Mouse (Mus musculus): ENCODE results near the gene Cpne4.
A peak's percentile ranks its signal among the peaks of the same experiment; 100 is the strongest.

Gene Cpne4

GRCm38 (mm10) chr9:105048351-105048750, 501.3 kb downstream of the Cpne4 start:
- DNase-seq (ENCODE audit: low spot score in 2 of 2) = no peak

- no peak for DNase-seq (ENCODE audit: low spot score in 2 of 2)
Observed at GRCm38 (mm10) chr9:105049636-105050035, 502.6 kb downstream of the Cpne4 start.

GRCm38 (mm10) chr9:105050257-105050656, 503.2 kb downstream of the Cpne4 start:
- DNase-seq (ENCODE audit: low spot score in 2 of 2) = no peak

GRCm38 (mm10) chr9:105053147-105053557, 506.1 kb downstream of the Cpne4 start, which contains the start of gene Mrpl3:
TSS of gene Mrpl3 (plus strand) at chr9:105053239.
- peak; percentile 78 to 80 for DNase-seq (ENCODE audit: low spot score in 2 of 2)

- no peak for DNase-seq (ENCODE audit: low spot score in 2 of 2)
Observed at GRCm38 (mm10) chr9:105053812-105054211, 506.7 kb downstream of the Cpne4 start.

- no peak for DNase-seq (ENCODE audit: low spot score in 2 of 2)
Observed at GRCm38 (mm10) chr9:105069106-105069505, 522.0 kb downstream of the Cpne4 start.

- no peak for DNase-seq (ENCODE audit: low spot score in 2 of 2)
Observed at GRCm38 (mm10) chr9:105072991-105073748, 526.1 kb downstream of the Cpne4 start.

- DNase-seq (ENCODE audit: low spot score in 2 of 2) = no peak
Observed at GRCm38 (mm10) chr9:105074851-105075250, 527.8 kb downstream of the Cpne4 start.

- DNase-seq (ENCODE audit: low spot score in 2 of 2) = no peak
Observed at GRCm38 (mm10) chr9:105076756-105077424, 529.8 kb downstream of the Cpne4 start.

GRCm38 (mm10) chr9:105078460-105078859, 531.4 kb downstream of the Cpne4 start:
- peak in 1 of 2 experiments; percentile 7 for DNase-seq (ENCODE audit: low spot score in 2 of 2)

GRCm38 (mm10) chr9:105080246-105080645, 533.2 kb downstream of the Cpne4 start:
- no peak for DNase-seq (ENCODE audit: low spot score in 2 of 2)
